Mouse (Mus musculus) embryonic facial prominence, embryonic 14.5 days (tissue): ENCODE measurements around the gene BC004004. TPM values are rescaled to one million over a fixed set of nuclear protein-coding genes. Genes with fewer than 3 reads are reported as not detected.

Source experiments
- ATAC-seq: fragments of 200-750 bp; cut with Nextera tagmentation; 2 replicates; pipeline ENCODE4 v1.8.0; 2017; ENCODE audit warnings: low read depth, moderate number of reproducible peaks, moderate TSS enrichment
- DNase-seq: peaks from one replicate; pipeline ENCODE4 v3.0.0-alpha.2; 2015; ENCODE audit warnings: low spot score
- H3K27ac ChIP-seq: fragments of 300-500 bp; sonication (generic); replicated peaks from 2 replicates; pipeline ENCODE4 v1.5.1; 2014; ENCODE audit warnings: low read depth, mild to moderate bottlenecking, low read length, moderate library complexity
- H3K27me3 ChIP-seq: fragments of 300-500 bp; sonication (generic); replicated peaks from 2 replicates; pipeline ENCODE4 v1.6.1; 2014; ENCODE audit warnings: low read length; ENCODE audit not compliant: control insufficient read depth, insufficient read depth
- H3K36me3 ChIP-seq: fragments of 300-500 bp; sonication (generic); 2 replicates; pipeline ENCODE4 v1.6.1; 2014; ENCODE audit warnings: low read length, mixed read lengths; ENCODE audit not compliant: control insufficient read depth, insufficient read depth
- H3K4me1 ChIP-seq: fragments of 300-500 bp; sonication (generic); 2 replicates; pipeline ENCODE4 v1.6.1; 2014; ENCODE audit warnings: antibody characterized with exemption, low read length; ENCODE audit not compliant: control insufficient read depth, insufficient read depth
- H3K4me2 ChIP-seq: fragments of 300-500 bp; sonication (generic); 2 replicates; pipeline ENCODE4 v1.6.1; 2014; ENCODE audit warnings: low read depth, mild to moderate bottlenecking, low read length, moderate library complexity, mixed read lengths
- H3K4me3 ChIP-seq: fragments of 300-500 bp; sonication (generic); 2 replicates; pipeline ENCODE4 v1.5.1; 2014; ENCODE audit warnings: low read depth, mild to moderate bottlenecking, low read length
- H3K9ac ChIP-seq: fragments of 300-500 bp; sonication (generic); 2 replicates; pipeline ENCODE4 v1.6.1; 2014; ENCODE audit warnings: low read depth, mild to moderate bottlenecking, low read length, moderate library complexity, mixed read lengths
- H3K9me3 ChIP-seq: fragments of 300-500 bp; sonication (generic); 2 replicates; pipeline ENCODE4 v1.6.1; 2016; ENCODE audit warnings: low read length; ENCODE audit not compliant: control insufficient read depth
- WGBS: fragments of 180-500 bp; shearing (Covaris S2); extraction: QIAGEN DNeasy Blood & Tissue Kit; methylation state at CpG from one replicate; pipeline ENCODE4 v1.1.7; 2014; 5-methylcytosine and 5-hydroxymethylcytosine counted together
- polyA plus RNA-seq: library from polyadenylated mRNA; unstranded; fragments of >200 nt; fragmentation: Nextera tagmentation; extraction: Ambion mirVana; gene quantifications from 2 replicates; pipeline ENCODE4 v1.2.1, GENCODE M21; 2014

The BC004004 gene
- polyA plus RNA-seq, 1 experiment from 2014 or later: 85.6 TPM

DNA sequence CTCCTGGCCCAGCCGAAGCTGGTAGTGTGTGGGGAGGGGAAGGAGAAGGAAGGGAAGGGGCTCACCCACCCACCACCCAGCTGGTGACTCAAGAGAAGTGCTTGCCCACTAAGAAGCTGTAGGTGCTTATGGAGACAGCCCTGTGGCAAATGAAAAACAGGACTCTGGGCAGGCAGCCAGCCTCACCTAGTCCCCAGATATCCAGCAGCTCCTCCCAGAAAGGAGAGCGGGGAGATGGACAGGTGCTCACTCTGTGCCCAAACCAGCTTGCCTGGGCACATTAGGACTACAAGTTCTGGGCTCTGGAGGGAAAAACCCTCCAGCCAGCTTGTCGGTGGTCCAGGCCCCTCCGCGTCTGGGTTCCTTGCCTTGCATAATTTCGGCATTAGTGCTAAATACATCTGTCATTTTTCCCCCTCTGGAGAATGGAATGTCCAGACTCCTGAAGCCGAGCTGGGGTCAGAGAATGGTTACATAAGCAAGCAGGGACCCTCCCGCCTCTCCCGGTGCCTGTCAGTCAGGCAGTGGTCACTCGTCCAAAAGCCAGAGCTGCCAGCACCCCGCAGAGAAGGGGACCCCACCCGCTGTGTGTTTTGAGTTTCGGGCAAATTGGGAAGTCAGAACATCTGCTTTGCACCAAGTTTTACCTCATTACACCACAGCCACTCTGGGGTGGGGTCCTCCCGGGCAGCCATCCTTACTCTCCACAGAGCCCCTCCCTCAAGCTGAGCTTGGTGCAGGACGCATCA is 36.6 kb downstream of the BC004004 start:
- DNase-seq: peak; percentile 56
- ATAC-seq: peak; percentile 23; the same call in 1 of the 2 replicates

DNA sequence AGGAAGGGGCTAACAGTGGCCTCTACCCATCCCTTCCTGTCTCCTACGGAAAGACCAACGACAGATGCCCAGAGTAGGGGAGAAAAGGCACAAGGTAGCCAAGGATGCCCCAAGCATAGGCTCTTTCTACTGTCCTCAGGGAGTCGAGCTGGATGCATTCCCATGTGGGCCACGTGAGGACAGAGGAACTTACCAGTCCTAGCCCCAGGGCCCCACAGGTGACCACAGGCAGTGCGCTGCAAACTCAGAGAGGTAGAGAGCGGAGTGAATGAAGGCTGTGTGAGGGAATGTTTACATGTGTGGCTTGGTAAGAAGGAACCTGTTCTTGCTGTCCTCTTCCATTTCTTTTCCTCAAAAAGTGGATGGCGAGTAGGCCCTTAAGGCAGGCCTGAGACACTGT is 37.3 kb downstream of the BC004004 start:
- Histone ChIP-seq H3K27ac (no peak overlapping the region), H3K4me1 (peaks cover 32% of the 10 kb centered on the region), H3K36me3 (peaks cover 13% of the 10 kb centered on the region; the same call in 1 of the 2 replicates), H3K9me3 (no peaks in the 10 kb centered on the region), H3K4me2 (peak overlapping the region; percentile 11; the same call in 1 of the 2 replicates), H3K4me3 (no peak overlapping the region), H3K27me3 (no peaks in the 10 kb centered on the region), H3K9ac (no peak overlapping the region)
- DNase-seq (no peak), ATAC-seq (no peak)
- 45% methylated on average over 7 of the region's 7 CpGs for WGBS

More for the DNA sequence above, 36.6 kb downstream of the BC004004 start:
- Histone ChIP-seq H3K4me2 (peak overlapping the region; percentile 11; the same call in 1 of the 2 replicates), H3K36me3 (peaks cover 20% of the 10 kb centered on the region), H3K27me3 (no peaks in the 10 kb centered on the region), H3K9me3 (no peaks in the 10 kb centered on the region), H3K4me1 (peaks cover 32% of the 10 kb centered on the region), H3K9ac (no peak overlapping the region), H3K4me3 (no peak overlapping the region), H3K27ac (peak overlapping the region; percentile 70)
- 9% methylated on average over 15 of the region's 15 CpGs for WGBS

- DNase-seq (no peak), ATAC-seq (no peak)
- H3K9me3 ChIP-seq: peaks cover 6% of the 10 kb centered on the region; the same call in 1 of the 2 replicates
- H3K36me3 ChIP-seq: no peaks in the 10 kb centered on the region
- H3K27me3 ChIP-seq: no peaks in the 10 kb centered on the region
- no peak overlapping the region for H3K4me2 ChIP-seq
- H3K4me3 ChIP-seq: no peak overlapping the region
- 62% methylated on average over 21 of the region's 21 CpGs for WGBS
- no peak overlapping the region for H3K9ac ChIP-seq
- H3K4me1 ChIP-seq: peaks cover 12% of the 10 kb centered on the region
- no peak overlapping the region for H3K27ac ChIP-seq
Observed at GRCm38 (mm10) chr17:29310056-29310623, 41.6 kb downstream of the BC004004 start.

DNA sequence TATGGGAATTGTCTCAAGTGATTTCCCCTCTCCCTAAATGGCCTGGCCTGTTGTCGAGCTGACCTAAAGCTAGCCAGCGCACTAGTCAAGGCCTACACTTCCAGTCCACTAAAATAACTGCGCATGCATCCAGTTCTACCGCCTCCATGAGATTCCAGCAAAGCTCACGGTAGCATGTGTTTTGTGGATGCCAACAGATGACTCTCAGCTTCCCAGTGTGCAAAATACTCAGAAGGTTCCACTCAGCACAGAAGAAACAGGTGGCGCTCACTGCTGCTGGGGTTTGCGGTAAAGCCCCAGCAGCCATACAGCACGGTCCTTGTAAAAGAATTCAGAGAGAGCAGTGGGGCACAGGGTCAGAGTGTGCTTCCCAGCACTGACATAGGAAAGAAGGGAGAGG is 43.0 kb downstream of the BC004004 start:
- H3K4me1 ChIP-seq: no peaks in the 10 kb centered on the region
- no peaks in the 10 kb centered on the region for H3K36me3 ChIP-seq
- H3K27me3 ChIP-seq: no peaks in the 10 kb centered on the region
- ATAC-seq (no peak), DNase-seq (no peak)
- no peak overlapping the region for H3K27ac ChIP-seq
- peaks cover 6% of the 10 kb centered on the region; the same call in 1 of the 2 replicates for H3K9me3 ChIP-seq
- H3K4me3 ChIP-seq: no peak overlapping the region
- no peak overlapping the region for H3K4me2 ChIP-seq
- H3K9ac ChIP-seq: no peak overlapping the region
- 77% methylated on average over 8 of the region's 8 CpGs for WGBS

GRCm38 (mm10) chr17:29312082-29312481 is 43.5 kb downstream of the BC004004 start:
- 87% methylated on average over 2 of the region's 2 CpGs for WGBS
- DNase-seq (no peak), ATAC-seq (no peak)
- Histone ChIP-seq H3K36me3 (no peaks in the 10 kb centered on the region), H3K9me3 (peaks cover 6% of the 10 kb centered on the region; the same call in 1 of the 2 replicates), H3K4me3 (no peak overlapping the region), H3K4me1 (no peaks in the 10 kb centered on the region), H3K9ac (no peak overlapping the region), H3K4me2 (no peak overlapping the region), H3K27me3 (no peaks in the 10 kb centered on the region), H3K27ac (no peak overlapping the region)

- no peak for ATAC-seq
- no peaks in the 10 kb centered on the region for H3K4me1 ChIP-seq
- H3K27me3 ChIP-seq: no peaks in the 10 kb centered on the region
- H3K36me3 ChIP-seq: no peaks in the 10 kb centered on the region
- peaks cover 6% of the 10 kb centered on the region; the same call in 1 of the 2 replicates for H3K9me3 ChIP-seq
- no peak overlapping the region for H3K4me3 ChIP-seq
- H3K4me2 ChIP-seq: no peak overlapping the region
- no peak overlapping the region for H3K27ac ChIP-seq
- DNase-seq: no peak
- no peak overlapping the region for H3K9ac ChIP-seq
Observed at GRCm38 (mm10) chr17:29313300-29313699, 44.7 kb downstream of the BC004004 start.

DNA sequence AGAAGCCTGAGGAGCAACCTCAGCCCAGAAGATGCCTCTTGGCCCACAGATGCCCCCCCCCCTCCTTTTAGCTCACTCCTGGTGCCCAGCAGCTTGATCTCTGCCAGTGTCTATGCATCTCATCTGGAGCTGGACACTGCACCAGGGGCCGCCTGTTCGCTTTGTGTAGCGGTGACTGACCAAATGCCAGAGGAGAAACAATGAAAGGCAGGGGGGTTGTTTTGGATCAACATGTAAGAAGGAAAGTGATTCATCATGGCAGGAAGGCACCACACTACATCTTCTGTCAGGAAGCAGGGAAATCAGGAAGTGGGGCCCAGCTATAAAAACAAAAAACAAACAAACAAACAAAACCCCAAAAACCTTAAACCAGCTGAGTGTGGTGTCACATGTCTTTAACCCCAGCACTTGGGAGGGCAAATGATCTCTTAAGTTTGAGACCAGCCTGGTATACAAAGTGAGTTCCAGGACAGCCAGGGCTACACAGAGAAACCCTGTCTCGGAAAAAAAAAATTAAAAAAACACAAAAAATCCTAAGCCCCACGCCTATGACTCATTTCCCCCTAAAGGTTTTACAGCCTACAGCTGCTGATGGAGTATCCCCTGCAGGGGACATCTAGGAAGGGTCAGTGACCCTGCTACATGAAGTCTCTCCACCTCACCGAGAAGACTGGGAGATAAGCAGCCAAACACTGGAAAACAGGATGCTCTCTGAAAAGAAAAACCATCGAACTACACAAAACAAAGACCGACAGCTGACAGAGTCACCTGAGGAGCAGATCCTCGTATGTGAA is 47.3 kb downstream of the BC004004 start:
- WGBS: 40% methylated on average over 9 of the region's 9 CpGs
- Histone ChIP-seq H3K4me1 (no peaks in the 10 kb centered on the region), H3K27me3 (peaks cover 4% of the 10 kb centered on the region), H3K9me3 (peaks cover 6% of the 10 kb centered on the region; the same call in 1 of the 2 replicates), H3K4me2 (no peak overlapping the region), H3K27ac (0 out of 2 replicates have a peak overlapping the region, but pooled peaks have one; percentile 1), H3K36me3 (no peaks in the 10 kb centered on the region), H3K4me3 (no peak overlapping the region), H3K9ac (no peak overlapping the region)
- ATAC-seq: 0 out of 2 replicates have a peak, but pooled peaks have one; percentile 10
- DNase-seq: no peak

DNA sequence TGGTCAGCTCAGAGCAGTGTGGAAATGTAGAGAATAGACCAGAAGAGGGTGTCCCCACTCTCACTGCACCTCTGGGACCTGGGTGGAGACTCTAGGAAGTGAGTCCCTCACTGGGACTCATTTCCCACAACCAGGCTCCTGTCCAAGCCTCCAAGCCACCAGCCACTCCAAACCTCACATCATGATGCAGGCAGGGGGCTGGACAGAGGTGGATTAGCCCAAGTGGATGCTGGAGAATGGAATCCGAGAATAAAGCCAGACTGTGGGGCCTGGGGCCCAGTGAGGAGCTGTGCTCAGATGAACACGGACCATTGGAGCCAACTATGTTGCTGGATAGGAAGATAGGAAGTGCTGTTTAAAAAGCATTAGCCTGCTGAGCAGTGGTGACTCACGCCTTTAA is 48.3 kb downstream of the BC004004 start:
- H3K9me3 ChIP-seq: peaks cover 6% of the 10 kb centered on the region; the same call in 1 of the 2 replicates
- H3K4me2 ChIP-seq: no peak overlapping the region
- H3K27ac ChIP-seq: no peak overlapping the region; the same call in 1 of the 2 replicates
- no peak overlapping the region for H3K4me3 ChIP-seq
- no peak overlapping the region for H3K9ac ChIP-seq
- peaks cover 14% of the 10 kb centered on the region for H3K27me3 ChIP-seq
- no peaks in the 10 kb centered on the region for H3K4me1 ChIP-seq
- WGBS: 74% methylated on average over 3 of the region's 3 CpGs
- no peak for ATAC-seq
- no peaks in the 10 kb centered on the region for H3K36me3 ChIP-seq
- no peak for DNase-seq
